Mouse (Mus musculus) erythroblast, adult 5-6 weeks (primary cell): Measurements from ENCODE around the gene Cep295. TPM values are rescaled to one million over a fixed set of nuclear protein-coding genes. Genes with fewer than 3 reads are reported as not detected.
A peak's percentile ranks its signal among the peaks of the same experiment; 100 is the strongest.
"Not testable (repeated sequence)": the region's sequence is repeated elsewhere in the genome, so short reads cannot be mapped to it uniquely, and the experiment has no call there.

Experiments
- ATAC-seq: replicated peaks from 2 replicates; pipeline ENCODE4 v1.8.0; 2016; ENCODE audit warnings: moderate number of reproducible peaks, mild to moderate bottlenecking, moderate TSS enrichment, inconsistent platforms; ENCODE audit not compliant: poor library complexity, low FRiP score, severe bottlenecking
- total RNA-seq, 2 experiments: library from RNA; stranded (forward) in 1 of 2; stranded (reverse) in 1 of 2; fragments of 150-400 nt in 1 of 2; fragments of 200-764, 138-1000 nt in 1 of 2; gene quantifications; 2 replicates each; pipeline versions ENCODE4 v1.2.3 to v1.2.4; 2015 to 2017; ENCODE audit warnings: low replicate concordance in 2 of 2

The Cep295 gene
- total RNA-seq, 2 experiments from 2014 or later, result 29.1 to 63.0 TPM

GRCm38 (mm10) chr9:15308254-15308653, 49.3 kb downstream of the Cep295 start:
- ATAC-seq, result no peak

- no peak for ATAC-seq
Measured at GRCm38 (mm10) chr9:15307257-15307656, 50.3 kb downstream of the Cep295 start.

GRCm38 (mm10) chr9:15306398-15307119, 51.0 kb downstream of the Cep295 start, which contains the start of gene 4931406C07Rik:
Gene 4931406C07Rik, minus strand, starts transcription at chr9:15306448.
- ATAC-seq, result peak; percentile 28; the same call in 1 of the 2 replicates

GRCm38 (mm10) chr9:15305503-15306397, 51.8 kb downstream of the Cep295 start, which contains the start of gene Taf1d:
Gene Taf1d, plus strand, starts transcription at chr9:15306214.
- ATAC-seq, result peak; percentile 99

GRCm38 (mm10) chr9:15302881-15303280, 54.7 kb downstream of the Cep295 start:
- no peak for ATAC-seq

GRCm38 (mm10) chr9:15302006-15302405, 55.6 kb downstream of the Cep295 start:
- not testable (repeated sequence) for ATAC-seq

GRCm38 (mm10) chr9:15301399-15301798, 56.2 kb downstream of the Cep295 start:
- no peak for ATAC-seq

- no peak for ATAC-seq
Measured at GRCm38 (mm10) chr9:15300056-15300455, 57.5 kb downstream of the Cep295 start.

- ATAC-seq, result no peak
Measured at GRCm38 (mm10) chr9:15298451-15298850, 59.1 kb downstream of the Cep295 start.

- ATAC-seq, result no peak
Measured at GRCm38 (mm10) chr9:15297112-15297511, 60.5 kb downstream of the Cep295 start.

- ATAC-seq, result no peak
Measured at GRCm38 (mm10) chr9:15289251-15289650, 68.3 kb downstream of the Cep295 start.

- ATAC-seq, result no peak
Measured at GRCm38 (mm10) chr9:15288402-15288801, 69.2 kb downstream of the Cep295 start.

GRCm38 (mm10) chr9:15287846-15288245, 69.7 kb downstream of the Cep295 start:
- ATAC-seq, result no peak

GRCm38 (mm10) chr9:15285443-15285842, 72.1 kb downstream of the Cep295 start:
- ATAC-seq, result 0 out of 2 replicates have a peak, but pooled peaks have one; percentile 24

- ATAC-seq, result peak; percentile 27
Measured at GRCm38 (mm10) chr9:15280491-15280879, 77.1 kb downstream of the Cep295 start.

GRCm38 (mm10) chr9:15279649-15280490, 77.7 kb downstream of the Cep295 start, which contains the start of gene Med17:
Gene Med17, minus strand, starts transcription at chr9:15279931.
- peak; percentile 99 for ATAC-seq

- ATAC-seq, result no peak
Measured at GRCm38 (mm10) chr9:15279139-15279648, 78.4 kb downstream of the Cep295 start.

- ATAC-seq, result no peak
Measured at GRCm38 (mm10) chr9:15278343-15278742, 79.2 kb downstream of the Cep295 start.

GRCm38 (mm10) chr9:15276855-15277254, 80.7 kb downstream of the Cep295 start:
- no peak for ATAC-seq
